Mouse (Mus musculus) ovary, postnatal 36 days (tissue): ENCODE measurements around the gene Clptm1.

Experiments used
- DNase-seq: peaks from one replicate; pipeline ENCODE4 v3.0.0; 2022; ENCODE audit warnings: low spot score, mixed read lengths

Clptm1 gene

GRCm38 (mm10) chr7:19664455-19664954, 328 bp downstream of the Clptm1 start:
- DNase-seq = no peak

DNA sequence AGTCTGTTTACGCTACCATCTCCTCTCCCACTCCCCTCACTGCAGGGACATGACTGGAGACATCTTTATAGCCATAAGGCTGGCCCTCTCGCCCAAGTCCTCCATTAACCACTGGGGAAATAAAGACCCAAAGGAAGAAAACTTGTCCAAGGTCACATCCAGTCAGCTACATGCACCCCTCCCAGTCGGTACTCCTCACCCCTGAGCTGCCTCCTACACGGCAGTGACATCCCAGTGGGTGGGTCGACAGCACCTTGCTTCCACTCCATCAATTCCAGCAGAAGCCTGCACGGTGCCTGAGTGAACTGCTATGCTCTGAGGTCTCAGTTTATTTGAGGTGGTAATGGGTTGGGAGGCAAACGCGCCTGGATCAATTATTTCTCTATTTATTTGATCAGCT, 893 bp downstream of the Clptm1 start:
- DNase-seq = no peak

DNA sequence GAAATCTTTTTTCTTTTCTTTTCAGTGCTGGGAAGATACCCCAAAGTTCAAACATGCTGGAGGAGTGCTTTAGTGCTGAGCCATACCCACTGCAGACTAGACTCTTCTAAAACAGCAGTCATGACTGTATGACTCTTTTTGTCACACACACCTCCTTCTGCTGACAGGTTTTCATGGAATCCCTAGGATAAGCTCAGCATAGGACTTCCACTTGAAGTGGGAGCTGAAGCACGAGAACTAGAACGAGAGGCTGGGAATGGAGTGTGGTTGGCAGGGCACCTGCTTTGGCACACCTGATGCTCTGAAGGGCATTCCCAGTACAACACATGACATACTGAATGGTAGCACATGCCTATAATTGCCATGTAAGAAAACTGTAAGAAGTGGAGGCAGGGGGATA, 12.2 kb downstream of the Clptm1 start:
- no peak for DNase-seq

- no peak for DNase-seq
Observed at GRCm38 (mm10) chr7:19651063-19651786, 13.6 kb downstream of the Clptm1 start.

GRCm38 (mm10) chr7:19641223-19641622, 23.6 kb downstream of the Clptm1 start:
- no peak for DNase-seq

DNA sequence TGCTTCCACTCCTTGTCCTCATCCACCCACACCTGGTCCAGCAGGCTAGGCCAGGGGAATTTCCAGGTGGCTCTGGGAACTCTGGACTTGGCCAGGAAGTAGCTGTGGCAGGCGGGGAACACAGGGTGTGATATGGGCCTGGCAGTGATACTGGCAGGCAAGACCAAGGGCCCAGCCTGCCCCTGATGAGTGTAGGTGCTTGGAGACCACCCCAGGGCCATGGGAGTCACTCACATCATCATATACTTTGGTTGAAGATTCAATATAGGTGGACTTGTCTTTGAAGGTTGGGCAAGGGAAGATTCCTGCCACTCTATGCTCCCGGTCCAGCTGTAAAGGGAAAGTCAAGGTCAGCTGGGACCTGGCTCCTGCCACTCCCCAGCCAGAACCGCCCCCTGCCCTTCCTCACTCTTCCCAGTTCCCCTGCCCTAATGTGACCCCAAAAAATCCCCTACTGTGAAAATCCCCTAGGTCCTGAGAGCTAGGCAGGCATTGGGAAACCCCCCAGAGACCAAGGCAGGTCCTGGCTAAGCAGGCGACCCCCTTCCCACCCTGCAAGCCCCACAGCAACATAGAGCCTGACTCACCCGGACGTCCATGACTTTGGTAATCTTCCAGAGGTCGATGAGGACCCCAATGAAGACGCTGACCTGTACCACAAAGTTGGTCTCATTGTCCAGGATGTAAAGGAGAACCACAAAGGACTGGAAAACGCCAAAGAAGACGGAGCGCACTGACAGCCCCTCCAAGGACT, 29.6 kb downstream of the Clptm1 start:
- DNase-seq = no peak

DNA sequence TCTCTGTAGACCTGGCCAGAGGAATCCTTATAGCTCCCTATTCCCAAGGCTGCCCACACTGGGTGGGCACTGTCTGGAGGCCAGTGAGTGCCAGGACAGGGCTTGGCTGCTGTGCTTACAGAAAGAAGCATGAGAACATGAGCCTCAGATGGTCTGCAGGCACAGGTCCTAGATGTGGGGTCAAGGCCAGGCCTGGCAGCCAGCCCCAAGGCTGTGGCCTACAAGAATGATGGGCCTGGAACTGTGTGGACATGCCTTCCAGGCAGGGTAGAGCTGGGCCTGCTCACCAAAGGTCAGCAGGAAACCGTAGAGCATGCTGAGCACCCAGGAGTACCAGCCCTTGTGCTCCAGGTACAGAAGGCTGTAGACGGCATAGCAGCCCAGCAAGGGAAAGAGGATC, 30.2 kb downstream of the Clptm1 start:
- DNase-seq = peak; percentile 51

GRCm38 (mm10) chr7:19633855-19634254, 31.0 kb downstream of the Clptm1 start:
- DNase-seq = no peak

GRCm38 (mm10) chr7:19633197-19633596, 31.6 kb downstream of the Clptm1 start:
- no peak for DNase-seq

- DNase-seq = no peak
Observed at GRCm38 (mm10) chr7:19632720-19633119, 32.1 kb downstream of the Clptm1 start.

GRCm38 (mm10) chr7:19632275-19632674, 32.6 kb downstream of the Clptm1 start:
- no peak for DNase-seq

DNA sequence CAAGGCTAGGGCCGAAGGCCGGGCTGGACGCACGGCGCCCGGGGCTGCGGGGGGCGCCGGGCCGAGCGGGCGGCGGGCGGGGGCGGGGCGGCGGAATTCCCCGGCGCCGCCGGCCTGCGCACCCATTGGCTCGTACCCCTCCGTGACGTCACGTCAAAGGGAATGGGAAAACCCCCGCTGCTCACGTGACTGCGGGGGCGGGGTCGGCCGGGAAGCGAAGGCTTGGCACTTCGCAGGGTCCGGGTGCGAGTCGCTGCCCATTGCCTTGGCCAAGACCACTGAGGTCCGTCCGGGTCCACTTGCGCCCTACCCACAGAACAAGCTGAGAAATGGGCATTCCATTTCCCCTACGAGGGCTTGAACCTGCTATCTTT, 35.5 kb downstream of the Clptm1 start, which contains the start of gene Relb:
Relb (minus strand) TSS at position 78 of the 374 bp plus-strand sequence.
- peak; percentile 90 for DNase-seq

- DNase-seq = peak; percentile 93
Observed at GRCm38 (mm10) chr7:19628536-19629360, 36.1 kb downstream of the Clptm1 start.

DNA sequence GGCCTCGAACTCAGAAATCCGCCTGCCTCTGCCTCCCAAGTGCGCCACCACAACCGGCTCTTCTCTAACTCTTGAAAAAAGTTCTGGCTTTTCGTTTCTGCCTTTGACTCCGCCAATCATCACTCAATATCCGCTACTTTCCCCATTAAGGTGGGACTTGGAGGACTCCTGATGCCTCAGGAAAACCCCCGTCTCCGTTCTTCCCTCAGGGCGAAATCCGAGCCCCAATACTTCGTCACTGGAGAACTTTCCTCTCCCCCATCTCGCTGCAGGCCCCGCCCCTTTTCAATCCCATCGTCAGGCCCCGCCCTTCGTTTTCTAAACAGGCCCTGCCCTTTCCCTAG, 36.7 kb downstream of the Clptm1 start:
- no peak for DNase-seq

- DNase-seq = no peak
Observed at GRCm38 (mm10) chr7:19627721-19628120, 37.1 kb downstream of the Clptm1 start.

DNA sequence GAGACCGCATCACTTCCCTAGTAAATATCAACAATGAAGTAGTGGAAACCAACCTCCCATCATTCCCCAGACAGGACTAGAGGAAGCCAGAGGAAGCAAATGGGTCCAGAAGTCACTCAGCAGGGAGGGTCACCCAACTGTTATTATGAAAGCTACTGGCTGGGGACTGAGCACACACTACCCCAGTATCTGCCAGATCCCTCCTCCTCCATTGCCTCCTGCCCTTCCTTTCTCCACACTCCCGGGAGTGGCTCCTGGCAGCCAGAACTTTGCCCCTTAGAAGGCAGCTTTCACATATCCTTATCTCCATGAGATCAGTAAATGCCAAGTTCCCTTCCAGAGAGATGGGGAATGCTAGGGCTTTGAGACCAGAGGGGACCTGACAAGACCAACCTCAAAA, 41.4 kb downstream of the Clptm1 start:
- DNase-seq = no peak

DNA sequence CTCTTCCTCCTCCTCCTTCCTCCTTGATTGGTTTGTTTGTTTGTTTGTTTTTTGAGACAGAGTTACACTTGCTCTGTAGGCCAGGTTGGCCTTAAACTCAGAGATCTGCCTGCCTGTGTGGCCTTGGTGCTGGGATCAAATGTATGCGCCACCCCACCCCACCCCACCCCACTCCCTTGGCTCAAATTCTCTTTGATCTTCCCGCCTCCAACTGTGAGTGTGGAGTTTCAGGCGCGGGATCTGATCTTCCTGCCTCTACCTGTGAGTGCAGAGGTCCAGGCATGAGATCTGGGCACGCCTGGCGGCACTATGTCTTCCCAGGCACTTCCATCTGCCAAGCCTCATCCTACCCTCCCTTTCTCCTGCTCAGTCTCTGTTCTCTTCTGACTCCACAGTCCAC, 42.6 kb downstream of the Clptm1 start:
- DNase-seq = no peak

- no peak for DNase-seq
Observed at GRCm38 (mm10) chr7:19620811-19621210, 44.0 kb downstream of the Clptm1 start.

- DNase-seq = peak; percentile 57
Observed at GRCm38 (mm10) chr7:19619004-19619801, 45.6 kb downstream of the Clptm1 start.

- no peak for DNase-seq
Observed at GRCm38 (mm10) chr7:19615036-19615577, 49.7 kb downstream of the Clptm1 start.

DNA sequence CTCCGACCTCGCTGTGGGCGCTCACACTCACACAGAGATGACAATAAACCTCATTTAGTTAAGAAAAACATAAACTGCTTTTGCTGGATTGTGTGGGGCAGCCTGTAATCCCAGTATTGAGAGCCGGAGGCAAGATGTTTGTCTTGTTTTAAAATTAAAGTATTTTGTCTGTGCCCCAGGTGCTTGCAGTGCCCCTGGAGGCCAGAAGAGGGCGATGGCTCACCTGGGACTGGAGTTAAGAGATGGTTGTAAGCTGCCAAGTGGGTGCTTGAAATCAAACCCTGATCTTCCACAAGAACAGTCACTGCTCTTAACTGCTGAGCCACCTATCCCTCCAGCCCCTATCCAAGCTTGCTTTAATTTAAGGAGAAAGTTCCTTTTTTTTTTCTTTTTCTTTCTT, 53.9 kb downstream of the Clptm1 start:
- DNase-seq = no peak
